Mouse (Mus musculus): ENCODE results near the gene Nsun7.

Gene Nsun7

DNA sequence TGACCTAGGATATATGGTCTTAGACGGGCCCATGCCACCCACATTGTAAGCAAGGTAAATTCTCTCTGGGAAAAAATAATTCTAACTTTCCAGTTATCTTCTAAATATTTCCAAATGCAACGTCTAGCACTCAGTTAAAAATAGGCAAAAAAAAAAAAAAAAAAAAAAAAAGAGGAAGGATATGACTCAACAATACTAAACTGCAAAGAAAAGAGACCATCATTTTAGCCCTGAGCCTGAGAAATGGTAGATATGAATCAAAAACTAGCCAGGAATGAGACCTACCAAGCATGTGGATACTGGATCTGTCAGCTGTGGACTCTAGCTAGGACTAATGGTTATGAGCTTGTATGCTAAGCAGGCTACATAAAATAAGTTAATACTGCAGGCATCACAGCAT lies 20.0 kb downstream of the Nsun7 start:
- DNase-seq (ENCODE audit: low spot score in 2 of 2): no peak

DNA sequence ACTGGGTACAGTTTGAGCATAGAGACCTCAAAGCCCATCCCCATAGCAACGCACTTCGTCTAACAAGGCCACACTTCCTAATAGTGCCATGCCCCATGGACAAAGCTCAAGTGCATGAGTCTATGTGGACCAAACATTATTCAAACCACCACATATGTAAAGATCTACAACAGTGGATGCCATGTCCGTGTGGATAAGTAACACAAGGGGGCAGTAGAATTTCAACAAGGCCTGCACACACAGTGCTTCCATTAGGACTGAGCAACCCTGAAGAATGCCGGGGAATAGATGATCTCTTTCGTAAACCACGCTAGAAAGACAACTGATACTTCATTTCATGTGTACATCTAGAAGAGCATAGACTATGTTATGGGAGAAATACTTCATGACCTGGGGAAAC lies 21.0 kb downstream of the Nsun7 start:
- no peak for DNase-seq (ENCODE audit: low spot score in 2 of 2)

DNA sequence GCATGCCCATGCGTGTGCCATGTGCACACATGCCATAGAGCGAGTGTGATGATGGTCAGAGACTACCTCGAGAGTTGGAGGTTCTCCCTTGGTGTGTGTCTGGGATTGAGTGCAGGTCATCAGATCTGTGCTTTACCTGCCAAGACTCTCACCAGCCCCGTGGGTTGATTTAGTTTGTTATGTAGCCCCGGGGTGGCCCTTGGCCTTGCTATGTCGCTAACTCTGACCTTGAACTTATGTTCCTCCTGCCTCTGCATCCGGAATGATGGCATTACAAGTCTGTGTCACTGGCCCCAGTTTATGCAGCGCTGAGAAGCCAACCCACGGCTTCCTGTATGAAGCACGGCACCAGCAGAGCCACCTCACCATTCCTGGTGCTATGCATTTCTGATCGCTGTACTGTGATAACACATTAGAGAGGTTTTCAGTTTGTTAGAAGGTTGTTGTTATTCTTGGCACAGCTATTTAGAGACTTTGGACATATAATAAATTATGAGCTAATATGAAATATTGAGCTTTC lies 34.5 kb downstream of the Nsun7 start:
- DNase-seq (ENCODE audit: low spot score in 2 of 2): no peak

DNA sequence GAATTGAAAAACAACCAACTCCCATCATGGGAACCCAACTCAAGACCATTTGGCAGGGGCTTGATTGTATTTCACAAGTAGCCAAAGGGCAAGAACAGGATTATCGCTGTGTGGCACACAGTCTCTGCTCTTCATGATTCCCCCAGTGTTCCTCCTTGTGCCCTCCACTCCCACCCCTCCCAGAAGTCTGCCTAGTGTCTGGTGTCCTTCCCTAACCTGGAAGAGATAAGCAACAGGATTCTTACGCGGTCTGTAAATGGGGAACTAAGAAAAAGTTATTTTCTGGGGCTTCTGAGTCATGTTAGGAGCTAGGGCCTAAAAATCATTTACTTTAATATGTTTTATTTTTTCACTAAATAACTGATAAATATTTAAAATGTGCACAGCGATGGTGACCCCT lies 35.3 kb downstream of the Nsun7 start:
- DNase-seq (ENCODE audit: low spot score in 2 of 2): no peak

DNA sequence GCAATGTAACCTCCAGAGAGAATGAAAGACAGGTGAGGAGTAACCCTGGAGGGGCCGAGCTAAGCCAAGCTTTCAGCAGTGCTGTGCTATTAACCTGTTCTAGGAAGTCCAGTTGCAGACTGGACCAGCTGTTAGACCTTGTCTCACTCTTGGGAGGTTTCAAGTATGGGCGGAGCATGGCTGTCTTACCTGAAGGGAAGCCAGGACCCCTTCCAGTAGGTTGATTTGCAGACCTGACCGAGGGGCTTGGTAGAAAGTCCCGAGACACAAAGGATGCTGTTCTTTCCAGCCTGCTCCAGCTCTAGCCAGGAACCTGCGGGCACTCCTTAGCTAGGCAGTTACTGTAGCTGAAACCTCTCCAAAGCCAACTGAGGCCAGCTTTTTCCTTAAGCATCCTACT lies 36.4 kb downstream of the Nsun7 start:
- no peak for DNase-seq (ENCODE audit: low spot score in 2 of 2)

DNA sequence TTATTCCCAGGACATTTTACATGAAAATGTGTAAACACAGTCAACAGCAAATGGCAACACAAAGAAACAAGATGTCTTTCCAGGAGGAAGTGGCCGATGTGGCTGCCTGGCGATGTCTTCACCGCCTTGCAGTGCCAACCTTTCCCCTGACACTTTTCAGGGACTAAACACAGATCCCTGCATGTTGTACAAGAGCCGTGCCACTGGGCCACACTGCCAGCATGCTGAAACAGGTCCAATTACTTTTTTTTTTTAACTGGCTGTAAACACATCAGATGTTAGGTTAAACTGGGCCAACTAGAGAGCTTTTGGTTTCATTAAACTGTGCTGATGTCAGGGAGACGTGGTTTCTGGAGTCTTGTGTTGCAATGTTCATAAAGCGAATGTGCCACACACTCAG lies 39.2 kb downstream of the Nsun7 start:
- DNase-seq (ENCODE audit: low spot score in 2 of 2): no peak

DNA sequence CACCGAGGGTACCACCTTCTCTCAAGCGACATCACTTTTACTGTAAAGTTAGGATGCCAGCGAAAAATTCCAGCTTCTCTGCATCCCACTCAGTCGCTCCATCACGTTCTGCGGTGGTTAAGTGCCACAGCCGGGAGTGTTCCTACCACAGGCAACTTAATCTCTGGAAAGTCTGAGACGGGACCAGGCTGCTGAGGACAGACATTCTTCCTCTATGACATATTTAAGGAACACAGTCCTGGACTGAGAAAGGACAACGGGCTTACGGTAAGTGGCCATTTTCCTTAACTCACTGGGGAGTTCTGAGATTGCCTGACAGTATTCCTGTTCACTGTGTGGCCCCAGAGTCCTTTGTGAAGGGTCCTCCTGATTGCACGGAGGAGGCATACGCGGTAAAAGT lies 40.9 kb downstream of the Nsun7 start:
- no peak for DNase-seq (ENCODE audit: low spot score in 2 of 2)

DNA sequence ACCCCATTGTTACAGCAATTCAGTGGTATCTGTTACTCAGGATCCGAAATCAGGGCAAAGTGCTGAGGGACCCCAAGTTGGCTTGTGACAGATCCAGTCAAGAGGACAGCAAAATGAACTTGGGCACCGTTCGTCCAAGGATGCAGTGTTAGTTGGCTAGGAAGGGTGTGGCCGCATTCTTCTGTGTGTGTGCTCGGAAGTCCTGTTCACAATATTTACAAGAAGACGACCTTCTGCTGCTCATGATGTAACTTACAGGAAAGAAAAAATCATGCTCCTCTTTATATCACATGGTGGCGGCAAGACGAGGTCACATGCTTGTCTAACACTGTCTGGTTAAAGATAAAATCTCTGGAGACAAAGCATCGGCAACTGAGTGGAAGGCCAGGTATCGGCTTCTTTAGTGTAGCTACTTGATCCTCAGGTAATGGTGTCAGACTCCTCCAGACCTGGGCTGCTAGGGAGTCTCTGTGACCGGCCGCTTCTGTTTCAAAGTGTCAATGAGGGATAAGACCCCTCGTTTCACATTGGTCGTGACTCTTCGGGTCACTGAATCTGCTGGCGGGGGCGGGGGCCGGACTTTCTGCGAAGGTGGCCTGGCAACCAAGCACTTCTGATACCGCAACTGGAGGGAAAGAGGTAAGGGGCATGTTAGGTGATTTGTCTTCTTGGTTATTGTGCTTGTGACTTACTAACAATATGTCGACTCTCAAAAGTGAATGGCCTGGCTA lies 42.6 kb downstream of the Nsun7 start:
- no peak for DNase-seq (ENCODE audit: low spot score in 2 of 2)

DNA sequence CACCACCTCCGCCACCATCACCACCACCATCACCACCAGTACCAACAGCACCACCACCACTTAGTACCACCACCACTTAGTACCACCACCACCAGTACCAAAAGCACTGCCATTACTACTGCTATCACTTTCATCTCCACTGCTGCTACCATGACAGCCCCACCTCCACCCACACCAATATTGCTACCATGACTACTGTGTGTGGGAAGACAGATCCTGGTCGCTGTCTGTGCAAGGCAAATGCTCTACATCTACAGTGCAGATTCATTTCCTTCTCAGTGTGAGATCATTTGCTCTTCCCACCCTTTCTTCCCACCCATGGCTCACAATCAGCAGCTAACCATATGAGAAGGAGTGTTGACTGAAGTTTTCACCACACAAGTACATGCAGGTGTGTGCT lies 43.2 kb downstream of the Nsun7 start:
- peak; percentile 65 to 70 for DNase-seq (ENCODE audit: low spot score in 2 of 2)

DNA sequence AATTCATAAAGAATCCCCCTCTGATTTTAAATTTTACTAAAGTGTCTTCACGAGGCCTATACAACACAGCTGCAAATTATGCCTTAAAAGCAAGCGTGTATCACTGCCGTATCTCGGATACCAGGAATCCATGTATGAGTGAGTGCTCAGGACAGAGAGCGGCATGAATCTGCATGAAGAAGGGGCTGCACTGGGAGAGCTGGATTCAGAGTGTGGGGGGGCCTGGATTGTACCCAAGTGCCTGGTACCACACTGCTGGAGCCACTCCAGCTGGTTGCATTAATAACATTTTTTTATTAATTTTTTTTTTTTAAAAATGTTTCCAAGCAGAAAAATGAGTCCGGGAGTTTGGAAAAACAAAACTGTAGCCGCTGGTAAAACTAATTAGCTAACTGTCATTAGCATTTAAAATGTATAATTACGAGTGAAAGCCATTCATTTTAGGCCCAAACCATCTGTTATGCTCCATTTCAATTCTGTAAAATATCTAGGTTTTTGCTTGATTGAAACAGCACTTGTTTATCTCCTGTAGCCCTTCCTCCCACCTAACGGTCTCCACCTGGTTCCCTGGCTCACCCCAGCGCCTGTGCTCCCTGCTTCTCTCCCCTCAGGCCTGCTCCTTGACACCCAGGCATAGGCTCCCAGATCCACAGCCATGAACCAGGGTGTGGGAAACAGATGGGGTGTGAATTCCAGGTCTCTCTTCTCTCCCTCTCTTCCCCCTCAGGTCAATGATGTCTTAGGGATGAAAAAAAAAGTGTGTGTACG lies 44.8 kb downstream of the Nsun7 start:
- no peak for DNase-seq (ENCODE audit: low spot score in 2 of 2)

DNA sequence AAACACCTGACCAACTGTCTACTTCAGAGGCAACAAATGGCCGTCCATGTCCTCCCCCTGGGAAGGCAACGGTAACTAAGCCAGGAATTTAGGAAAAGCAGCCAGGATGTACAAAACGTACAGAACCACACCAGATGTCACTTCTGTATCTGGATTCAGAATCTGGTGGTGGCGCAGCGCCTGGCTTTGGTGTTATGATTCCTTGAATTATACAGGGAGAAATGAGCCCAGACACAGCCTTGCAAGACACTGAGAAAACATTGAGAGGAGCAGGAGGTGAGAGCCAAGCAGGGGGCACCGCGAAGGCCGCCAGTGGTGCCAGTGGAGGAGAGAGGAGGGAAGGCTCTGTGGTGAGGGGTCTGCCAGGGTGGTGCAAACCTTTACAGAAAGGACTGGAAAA lies 45.8 kb downstream of the Nsun7 start:
- peak; percentile 49 to 58 for DNase-seq (ENCODE audit: low spot score in 2 of 2)

DNA sequence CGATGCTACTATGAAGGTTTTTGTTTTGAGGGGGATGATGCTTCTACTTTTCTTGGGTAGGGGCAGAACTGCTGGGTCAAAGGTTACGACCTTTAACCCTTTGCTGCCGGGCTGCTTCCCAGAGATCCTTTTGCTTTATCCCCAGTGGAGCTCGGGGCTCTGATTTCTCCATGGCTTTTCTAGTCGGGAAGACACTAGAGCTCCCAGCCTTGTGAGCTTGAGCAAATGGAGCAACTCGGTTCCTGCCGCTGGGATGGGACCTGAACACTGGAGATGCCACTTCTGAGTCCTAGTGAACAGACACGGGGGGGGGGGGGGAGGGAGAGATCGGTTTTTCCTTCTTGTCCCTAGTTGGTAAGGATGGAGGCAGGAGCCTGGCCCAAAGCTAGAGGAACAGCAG lies 50.6 kb downstream of the Nsun7 start:
- DNase-seq (ENCODE audit: low spot score in 2 of 2): no peak

DNA sequence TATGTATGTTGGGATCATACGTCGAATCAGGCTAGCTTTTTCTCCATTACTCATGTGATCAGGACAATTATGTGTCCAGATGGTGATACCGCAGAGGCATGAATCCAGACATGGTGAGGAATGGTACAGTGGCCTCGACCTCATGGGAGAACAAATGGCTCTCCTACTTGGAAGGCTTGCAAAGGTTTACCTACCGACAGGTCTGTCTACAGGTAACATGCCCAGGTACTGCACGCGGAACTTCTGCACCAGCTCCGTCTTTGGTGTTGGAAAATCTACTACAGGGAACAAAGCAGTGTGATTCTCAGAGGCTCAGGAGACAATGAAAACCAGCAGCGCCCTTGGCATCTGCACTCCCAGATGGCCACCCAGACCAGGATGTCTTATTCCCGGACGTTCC lies 51.1 kb downstream of the Nsun7 start:
- no peak for DNase-seq (ENCODE audit: low spot score in 2 of 2)

DNA sequence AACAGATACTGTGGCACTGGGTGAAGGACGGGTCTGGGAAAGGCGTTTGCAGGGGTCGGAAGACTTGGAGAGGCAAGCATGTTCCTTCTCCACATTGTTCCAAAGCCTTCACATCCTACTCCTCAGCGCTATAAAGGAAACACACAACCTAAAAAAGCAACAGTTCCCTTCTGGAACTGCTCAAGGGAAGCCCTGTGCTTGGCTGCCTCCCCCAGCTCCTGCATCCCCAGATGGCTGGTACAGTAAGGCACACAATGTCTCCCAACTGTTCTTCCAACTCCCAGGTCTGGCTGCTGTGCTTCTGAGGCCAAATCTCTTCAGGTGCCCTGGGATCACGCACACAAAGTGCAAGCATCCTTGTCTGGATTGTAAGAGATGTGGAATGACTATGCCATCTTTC lies 56.1 kb downstream of the Nsun7 start:
- DNase-seq (ENCODE audit: low spot score in 2 of 2): peak; percentile 43 to 51

DNA sequence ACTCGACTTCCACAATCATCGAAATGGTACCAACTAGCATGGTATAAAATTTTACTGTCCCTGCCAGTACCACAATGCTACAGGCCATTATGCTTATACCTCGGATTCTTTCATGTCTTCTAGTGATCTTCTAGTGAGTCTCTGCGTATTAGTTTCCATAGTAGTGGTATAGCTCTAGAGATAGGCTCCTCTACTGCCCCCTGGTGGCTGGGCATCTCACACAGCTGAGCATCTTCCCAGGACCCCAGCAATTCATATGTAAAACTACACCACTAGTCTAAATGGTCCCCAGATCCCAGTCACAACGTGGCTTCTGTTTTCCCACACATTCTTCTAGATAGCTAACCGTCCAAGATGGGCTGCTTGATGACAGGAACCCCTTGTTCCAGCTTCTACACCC lies 59.6 kb downstream of the Nsun7 start:
- peak; percentile 78 to 79 for DNase-seq (ENCODE audit: low spot score in 2 of 2)

DNA sequence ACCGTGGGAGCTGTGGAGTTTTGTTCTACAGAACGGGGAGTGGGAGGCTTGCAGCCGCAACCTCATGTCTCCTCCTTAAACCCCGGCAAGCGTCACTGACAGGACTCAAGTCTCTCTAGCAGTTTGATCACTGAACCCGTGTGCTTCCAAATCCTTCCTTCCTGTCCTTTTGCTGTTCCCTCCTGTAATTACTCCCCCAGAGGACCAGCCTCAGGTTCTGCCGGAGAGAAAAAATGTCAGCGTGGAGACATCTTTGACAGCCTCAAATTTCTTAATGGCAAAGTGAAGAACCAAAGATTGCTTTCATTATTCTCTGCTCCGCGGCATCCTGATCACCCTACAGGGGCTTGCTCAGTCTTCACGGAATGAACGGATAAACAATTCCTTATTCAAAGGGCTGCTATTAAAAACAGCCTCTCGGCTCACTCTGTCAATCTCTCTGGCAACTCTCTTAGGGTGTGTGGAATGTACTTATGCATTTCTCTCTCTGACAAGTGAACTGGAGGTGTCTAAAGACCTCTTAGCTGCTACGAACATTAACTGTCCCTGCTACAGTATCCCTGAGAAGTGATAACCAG lies 60.2 kb downstream of the Nsun7 start:
- DNase-seq (ENCODE audit: low spot score in 2 of 2): no peak

DNA sequence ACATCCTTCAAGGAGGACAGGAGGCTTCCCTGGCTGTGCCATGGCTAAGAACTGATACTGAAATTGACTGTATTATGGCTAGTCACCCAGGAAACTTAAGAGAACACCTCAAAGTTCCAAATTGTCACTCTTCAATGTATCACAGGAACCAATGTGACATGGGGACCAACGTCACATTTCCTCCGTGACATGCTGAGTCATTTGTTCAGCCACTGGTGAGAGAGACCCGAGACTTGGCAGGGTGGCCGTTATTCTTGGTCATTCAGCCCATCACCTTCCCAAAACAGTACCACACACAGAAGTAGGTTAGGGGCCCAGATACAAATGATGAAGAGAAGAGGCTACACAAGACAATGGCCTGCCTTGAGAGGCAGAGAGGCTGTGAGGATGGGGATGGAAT lies 63.4 kb downstream of the Nsun7 start:
- DNase-seq (ENCODE audit: low spot score in 2 of 2): no peak

DNA sequence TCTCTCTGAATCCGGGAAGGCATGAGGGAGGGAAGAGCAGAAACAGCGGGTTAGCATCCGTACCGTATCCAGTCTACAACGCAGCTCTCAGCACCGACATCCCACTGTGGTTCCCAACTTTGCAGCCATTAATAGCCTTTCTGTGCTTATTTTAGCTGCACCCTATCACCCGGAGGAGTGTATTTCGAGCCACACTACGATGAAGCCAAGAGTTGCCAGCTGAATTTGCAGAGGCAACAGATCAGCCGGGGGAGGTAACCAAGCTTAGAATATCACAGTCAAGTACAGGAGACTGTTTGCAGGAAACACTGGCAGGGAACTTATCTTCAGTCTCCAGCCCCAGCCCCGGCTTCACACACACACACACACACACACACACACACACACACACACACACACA lies 63.9 kb downstream of the Nsun7 start:
- peak; percentile 77 for DNase-seq (ENCODE audit: low spot score in 2 of 2)

DNA sequence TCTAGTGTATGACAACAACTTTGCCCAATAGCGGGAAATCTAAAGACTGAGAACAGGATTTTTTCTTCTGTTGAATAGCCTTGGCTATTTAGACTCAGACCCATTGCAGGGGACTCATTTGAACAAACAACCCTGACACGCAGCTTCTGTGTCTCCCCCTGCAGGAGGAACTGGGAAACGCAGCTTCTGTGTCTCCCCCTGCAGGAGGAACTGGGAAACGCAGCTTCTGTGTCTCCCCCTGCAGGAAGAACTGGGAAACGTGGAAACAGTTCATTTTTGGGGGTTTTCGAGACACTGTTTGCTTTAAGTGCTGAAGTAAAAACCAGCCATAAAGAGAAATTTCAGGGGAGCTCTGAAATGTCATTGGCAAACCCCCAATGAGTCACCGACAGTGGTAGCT lies 66.7 kb downstream of the Nsun7 start:
- DNase-seq (ENCODE audit: low spot score in 2 of 2): no peak

DNA sequence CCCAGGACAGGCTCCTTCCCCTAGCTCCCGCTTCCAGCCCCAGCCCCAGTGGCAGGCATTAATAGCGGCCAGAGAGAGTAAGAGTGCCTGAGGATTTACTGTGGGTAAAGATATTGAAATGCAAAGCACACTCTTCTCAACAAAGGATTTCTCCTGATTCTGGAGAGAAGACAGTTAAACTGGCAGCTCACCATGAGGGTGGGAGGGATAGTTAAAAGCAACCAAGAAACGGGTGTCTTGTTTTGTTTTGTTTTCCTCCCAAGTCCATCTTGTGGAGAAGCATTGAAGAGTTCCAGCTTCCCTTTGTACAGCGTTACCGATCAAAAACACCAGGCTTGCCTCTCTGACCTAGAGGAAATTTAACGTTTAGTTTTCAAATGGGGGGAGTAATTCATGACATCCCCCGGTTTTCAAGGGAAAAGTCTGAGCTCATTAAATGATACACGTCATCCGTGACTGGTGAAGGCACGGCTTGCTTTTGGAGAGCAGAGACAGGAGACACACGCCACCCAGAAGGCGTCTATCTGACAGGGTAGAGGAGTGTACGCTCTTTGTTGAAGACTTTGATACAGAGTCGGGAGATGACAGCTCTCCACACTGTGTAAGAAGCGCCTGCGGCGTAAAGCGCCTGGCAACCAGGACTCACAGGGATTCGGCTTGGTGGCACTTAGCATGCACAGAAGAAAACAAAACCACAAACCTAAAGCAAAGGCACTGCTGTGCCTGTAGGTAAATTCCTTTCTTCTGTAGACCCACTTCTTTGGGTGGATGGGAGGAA lies 68.4 kb downstream of the Nsun7 start:
- DNase-seq (ENCODE audit: low spot score in 2 of 2): peak in 1 of 2 experiments; percentile 39

DNA sequence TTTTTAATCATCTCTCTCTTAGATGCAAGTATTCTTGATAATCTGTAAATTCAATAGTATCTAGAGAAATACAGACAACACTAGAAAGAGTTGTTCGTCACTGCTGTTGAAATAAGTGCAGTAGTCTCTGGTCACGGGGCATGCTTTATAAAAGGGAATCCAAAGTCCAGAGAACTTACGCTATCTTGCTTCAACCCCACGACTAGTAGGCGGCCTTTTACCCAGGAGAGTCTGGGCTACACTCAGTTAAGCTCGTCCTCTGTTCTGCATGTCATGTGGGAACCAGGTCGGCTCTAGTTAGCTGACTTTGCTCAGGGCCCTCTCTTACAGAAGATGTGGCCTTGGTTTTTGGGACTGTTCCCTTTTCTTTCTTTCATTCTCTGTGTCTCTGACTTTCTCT lies 69.1 kb downstream of the Nsun7 start:
- no peak for DNase-seq (ENCODE audit: low spot score in 2 of 2)

DNA sequence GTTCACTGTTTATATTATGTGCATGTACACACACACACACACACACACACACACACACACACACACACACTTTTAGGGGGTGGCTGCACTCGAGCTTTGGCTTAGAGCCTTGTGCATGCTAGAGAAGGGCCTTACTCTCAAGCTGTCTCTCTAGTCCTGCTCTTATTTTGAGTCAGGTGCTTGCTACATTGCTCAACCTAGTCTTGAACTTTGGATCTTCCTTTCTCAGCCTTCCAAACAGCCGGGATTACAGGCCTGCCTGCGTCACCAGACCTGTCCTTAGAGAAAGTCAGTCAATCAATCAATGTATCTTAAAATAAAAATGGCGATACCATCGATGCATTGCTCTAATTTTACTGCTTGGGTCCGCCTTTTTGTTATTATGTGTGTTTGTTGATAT lies 71.1 kb downstream of the Nsun7 start:
- DNase-seq (ENCODE audit: low spot score in 2 of 2): no peak

All from right cerebral cortex, adult 2 months (tissue).